Mouse (Mus musculus): Measurements from ENCODE around the gene Sap18b.
"Not testable (repeated sequence)": the region's sequence is repeated elsewhere in the genome, so short reads cannot be mapped to it uniquely, and the experiment has no call there.

Sap18b gene

GRCm38 (mm10) chr8:95825162-95825561, at the start of gene Sap18b:
TSS of gene Sap18b (plus strand) at chr8:95825346.
- not testable (repeated sequence) for DNase-seq (ENCODE audit: low spot score in 2 of 2)

- DNase-seq (ENCODE audit: low spot score in 2 of 2), result no peak
Measured at GRCm38 (mm10) chr8:95781085-95781484, 44.1 kb upstream of the Sap18b start.

GRCm38 (mm10) chr8:95781775-95782174, 43.4 kb upstream of the Sap18b start:
- DNase-seq (ENCODE audit: low spot score in 2 of 2), result no peak

GRCm38 (mm10) chr8:95782628-95783027, 42.5 kb upstream of the Sap18b start:
- DNase-seq (ENCODE audit: low spot score in 2 of 2), result no peak

- DNase-seq (ENCODE audit: low spot score in 2 of 2), result no peak
Measured at GRCm38 (mm10) chr8:95785591-95785990, 39.6 kb upstream of the Sap18b start.

- not testable (repeated sequence) for DNase-seq (ENCODE audit: low spot score in 2 of 2)
Measured at GRCm38 (mm10) chr8:95795333-95796061, 29.6 kb upstream of the Sap18b start.

- no peak for DNase-seq (ENCODE audit: low spot score in 2 of 2)
Measured at GRCm38 (mm10) chr8:95799117-95799516, 26.0 kb upstream of the Sap18b start.

GRCm38 (mm10) chr8:95799891-95800290, 25.3 kb upstream of the Sap18b start:
- DNase-seq (ENCODE audit: low spot score in 2 of 2), result no peak

GRCm38 (mm10) chr8:95800353-95800752, 24.8 kb upstream of the Sap18b start:
- no peak for DNase-seq (ENCODE audit: low spot score in 2 of 2)

GRCm38 (mm10) chr8:95801476-95802064, 23.6 kb upstream of the Sap18b start:
- no peak for DNase-seq (ENCODE audit: low spot score in 2 of 2)

GRCm38 (mm10) chr8:95802231-95802630, 22.9 kb upstream of the Sap18b start:
- no peak for DNase-seq (ENCODE audit: low spot score in 2 of 2)

- DNase-seq (ENCODE audit: low spot score in 2 of 2), result no peak
Measured at GRCm38 (mm10) chr8:95805482-95805881, 19.7 kb upstream of the Sap18b start.

- no peak for DNase-seq (ENCODE audit: low spot score in 2 of 2)
Measured at GRCm38 (mm10) chr8:95806461-95807191, 18.5 kb upstream of the Sap18b start.

- DNase-seq (ENCODE audit: low spot score in 2 of 2), result peak; percentile 98 to 99
Measured at GRCm38 (mm10) chr8:95807331-95807843, 17.8 kb upstream of the Sap18b start, which contains the start of gene Cnot1. TSS of gene Cnot1 (minus strand) at chr8:95807464.

- DNase-seq (ENCODE audit: low spot score in 2 of 2), result peak; percentile 92 to 97
Measured at GRCm38 (mm10) chr8:95807861-95808260, 17.3 kb upstream of the Sap18b start.

- DNase-seq (ENCODE audit: low spot score in 2 of 2), result no peak
Measured at GRCm38 (mm10) chr8:95808631-95809030, 16.5 kb upstream of the Sap18b start.

- DNase-seq (ENCODE audit: low spot score in 2 of 2), result no peak
Measured at GRCm38 (mm10) chr8:95809116-95809515, 16.0 kb upstream of the Sap18b start.

GRCm38 (mm10) chr8:95810184-95810591, 15.0 kb upstream of the Sap18b start:
- no peak for DNase-seq (ENCODE audit: low spot score in 2 of 2)

- DNase-seq (ENCODE audit: low spot score in 2 of 2), result no peak
Measured at GRCm38 (mm10) chr8:95816044-95816708, 9.0 kb upstream of the Sap18b start.

GRCm38 (mm10) chr8:95817597-95817996, 7.5 kb upstream of the Sap18b start:
- DNase-seq (ENCODE audit: low spot score in 2 of 2), result no peak

- DNase-seq (ENCODE audit: low spot score in 2 of 2), result no peak
Measured at GRCm38 (mm10) chr8:95818211-95818610, 6.9 kb upstream of the Sap18b start.

- DNase-seq (ENCODE audit: low spot score in 2 of 2), result no peak
Measured at GRCm38 (mm10) chr8:95821266-95821665, 3.9 kb upstream of the Sap18b start.

All from frontal cortex, postnatal 36 days (tissue).